Mouse (Mus musculus) intestine, embryonic 16.5 days (tissue): ENCODE measurements around the gene Nsun7. TPM values are rescaled to one million over a fixed set of nuclear protein-coding genes. Genes with fewer than 3 reads are reported as not detected.

Source experiments
- ATAC-seq: fragments of 200-750 bp; cut with Nextera tagmentation; 2 replicates; pipeline ENCODE4 v1.8.0; 2017; ENCODE audit warnings: moderate TSS enrichment, moderate library complexity
- H3K27ac ChIP-seq: fragments of 300-500 bp; sonication (generic); 2 replicates; pipeline ENCODE4 v1.5.1; 2014; ENCODE audit warnings: mild to moderate bottlenecking, low read length
- H3K27me3 ChIP-seq: fragments of 300-500 bp; sonication (generic); replicated peaks from 2 replicates; pipeline ENCODE4 v1.6.1; 2014; ENCODE audit warnings: low read length, control low read depth, mixed read lengths; ENCODE audit not compliant: control insufficient read depth, insufficient read depth
- H3K36me3 ChIP-seq: fragments of 300-500 bp; sonication (generic); 2 replicates; pipeline ENCODE4 v1.6.1; 2014; ENCODE audit warnings: low read length, control low read depth; ENCODE audit not compliant: control insufficient read depth, insufficient read depth
- H3K4me1 ChIP-seq: fragments of 300-500 bp; sonication (generic); 2 replicates; pipeline ENCODE4 v1.6.1; 2014; ENCODE audit warnings: low read length, control low read depth, mixed read lengths; ENCODE audit not compliant: control insufficient read depth, insufficient read depth
- H3K4me2 ChIP-seq: fragments of 300-500 bp; sonication (generic); 2 replicates; pipeline ENCODE4 v1.6.1; 2014; ENCODE audit warnings: low read depth, low read length, control low read depth
- H3K4me3 ChIP-seq: fragments of 300-500 bp; sonication (generic); 2 replicates; pipeline ENCODE4 v1.5.1; 2014; ENCODE audit warnings: mild to moderate bottlenecking, low read length
- H3K9ac ChIP-seq: fragments of 300-500 bp; sonication (generic); 2 replicates; pipeline ENCODE4 v1.6.1; 2014; ENCODE audit warnings: low read depth, low read length
- H3K9me3 ChIP-seq: fragments of 300-500 bp; sonication (generic); 2 replicates; pipeline ENCODE4 v1.6.1; 2016; ENCODE audit warnings: low read length, control low read depth; ENCODE audit not compliant: control insufficient read depth
- WGBS: fragments of 180-500 bp; shearing (Covaris S2); extraction: QIAGEN DNeasy Blood & Tissue Kit; methylation state at CpG from one replicate; pipeline ENCODE4 v1.1.7; 2014; 5-methylcytosine and 5-hydroxymethylcytosine counted together
- polyA plus RNA-seq: library from polyadenylated mRNA; unstranded; fragments of >200 nt; fragmentation: Nextera tagmentation; extraction: Ambion mirVana; gene quantifications from 2 replicates; pipeline ENCODE4 v1.2.1, GENCODE M21; 2015

Nsun7 gene
- polyA plus RNA-seq, 1 experiment from 2014 or later = 0.17 TPM

DNA sequence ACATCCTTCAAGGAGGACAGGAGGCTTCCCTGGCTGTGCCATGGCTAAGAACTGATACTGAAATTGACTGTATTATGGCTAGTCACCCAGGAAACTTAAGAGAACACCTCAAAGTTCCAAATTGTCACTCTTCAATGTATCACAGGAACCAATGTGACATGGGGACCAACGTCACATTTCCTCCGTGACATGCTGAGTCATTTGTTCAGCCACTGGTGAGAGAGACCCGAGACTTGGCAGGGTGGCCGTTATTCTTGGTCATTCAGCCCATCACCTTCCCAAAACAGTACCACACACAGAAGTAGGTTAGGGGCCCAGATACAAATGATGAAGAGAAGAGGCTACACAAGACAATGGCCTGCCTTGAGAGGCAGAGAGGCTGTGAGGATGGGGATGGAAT, 63.4 kb downstream of the Nsun7 start:
- no peaks in the 10 kb centered on the region; the same call in 1 of the 2 replicates for H3K4me1 ChIP-seq
- no peak overlapping the region for H3K27ac ChIP-seq
- H3K9ac ChIP-seq = no peak overlapping the region
- no peak for ATAC-seq
- H3K27me3 ChIP-seq = no peaks in the 10 kb centered on the region
- H3K9me3 ChIP-seq = no peaks in the 10 kb centered on the region
- H3K36me3 ChIP-seq = no peaks in the 10 kb centered on the region
- 85% methylated on average over 4 of the region's 4 CpGs for WGBS
- H3K4me3 ChIP-seq = no peak overlapping the region
- H3K4me2 ChIP-seq = no peak overlapping the region

DNA sequence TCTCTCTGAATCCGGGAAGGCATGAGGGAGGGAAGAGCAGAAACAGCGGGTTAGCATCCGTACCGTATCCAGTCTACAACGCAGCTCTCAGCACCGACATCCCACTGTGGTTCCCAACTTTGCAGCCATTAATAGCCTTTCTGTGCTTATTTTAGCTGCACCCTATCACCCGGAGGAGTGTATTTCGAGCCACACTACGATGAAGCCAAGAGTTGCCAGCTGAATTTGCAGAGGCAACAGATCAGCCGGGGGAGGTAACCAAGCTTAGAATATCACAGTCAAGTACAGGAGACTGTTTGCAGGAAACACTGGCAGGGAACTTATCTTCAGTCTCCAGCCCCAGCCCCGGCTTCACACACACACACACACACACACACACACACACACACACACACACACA, 63.9 kb downstream of the Nsun7 start:
- Histone ChIP-seq H3K27me3 (no peaks in the 10 kb centered on the region), H3K4me3 (no peak overlapping the region), H3K4me1 (no peaks in the 10 kb centered on the region; the same call in 1 of the 2 replicates), H3K27ac (no peak overlapping the region), H3K9me3 (no peaks in the 10 kb centered on the region), H3K4me2 (no peak overlapping the region), H3K36me3 (no peaks in the 10 kb centered on the region), H3K9ac (no peak overlapping the region)
- WGBS = 80% methylated on average over 11 of the region's 11 CpGs
- ATAC-seq = no peak

DNA sequence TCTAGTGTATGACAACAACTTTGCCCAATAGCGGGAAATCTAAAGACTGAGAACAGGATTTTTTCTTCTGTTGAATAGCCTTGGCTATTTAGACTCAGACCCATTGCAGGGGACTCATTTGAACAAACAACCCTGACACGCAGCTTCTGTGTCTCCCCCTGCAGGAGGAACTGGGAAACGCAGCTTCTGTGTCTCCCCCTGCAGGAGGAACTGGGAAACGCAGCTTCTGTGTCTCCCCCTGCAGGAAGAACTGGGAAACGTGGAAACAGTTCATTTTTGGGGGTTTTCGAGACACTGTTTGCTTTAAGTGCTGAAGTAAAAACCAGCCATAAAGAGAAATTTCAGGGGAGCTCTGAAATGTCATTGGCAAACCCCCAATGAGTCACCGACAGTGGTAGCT, 66.7 kb downstream of the Nsun7 start:
- no peak overlapping the region for H3K9ac ChIP-seq
- no peaks in the 10 kb centered on the region for H3K9me3 ChIP-seq
- no peak overlapping the region for H3K4me2 ChIP-seq
- H3K36me3 ChIP-seq = no peaks in the 10 kb centered on the region
- ATAC-seq = no peak
- H3K27ac ChIP-seq = no peak overlapping the region
- H3K4me1 ChIP-seq = peaks cover 2% of the 10 kb centered on the region; the same call in 1 of the 2 replicates
- H3K4me3 ChIP-seq = no peak overlapping the region
- 78% methylated on average over 7 of the region's 7 CpGs for WGBS
- H3K27me3 ChIP-seq = no peaks in the 10 kb centered on the region

DNA sequence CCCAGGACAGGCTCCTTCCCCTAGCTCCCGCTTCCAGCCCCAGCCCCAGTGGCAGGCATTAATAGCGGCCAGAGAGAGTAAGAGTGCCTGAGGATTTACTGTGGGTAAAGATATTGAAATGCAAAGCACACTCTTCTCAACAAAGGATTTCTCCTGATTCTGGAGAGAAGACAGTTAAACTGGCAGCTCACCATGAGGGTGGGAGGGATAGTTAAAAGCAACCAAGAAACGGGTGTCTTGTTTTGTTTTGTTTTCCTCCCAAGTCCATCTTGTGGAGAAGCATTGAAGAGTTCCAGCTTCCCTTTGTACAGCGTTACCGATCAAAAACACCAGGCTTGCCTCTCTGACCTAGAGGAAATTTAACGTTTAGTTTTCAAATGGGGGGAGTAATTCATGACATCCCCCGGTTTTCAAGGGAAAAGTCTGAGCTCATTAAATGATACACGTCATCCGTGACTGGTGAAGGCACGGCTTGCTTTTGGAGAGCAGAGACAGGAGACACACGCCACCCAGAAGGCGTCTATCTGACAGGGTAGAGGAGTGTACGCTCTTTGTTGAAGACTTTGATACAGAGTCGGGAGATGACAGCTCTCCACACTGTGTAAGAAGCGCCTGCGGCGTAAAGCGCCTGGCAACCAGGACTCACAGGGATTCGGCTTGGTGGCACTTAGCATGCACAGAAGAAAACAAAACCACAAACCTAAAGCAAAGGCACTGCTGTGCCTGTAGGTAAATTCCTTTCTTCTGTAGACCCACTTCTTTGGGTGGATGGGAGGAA, 68.4 kb downstream of the Nsun7 start:
- ATAC-seq = 0 out of 2 replicates have a peak, but pooled peaks have one; percentile 52
- H3K36me3 ChIP-seq = no peaks in the 10 kb centered on the region
- H3K27me3 ChIP-seq = no peaks in the 10 kb centered on the region
- 0 out of 2 replicates have a peak, but pooled peaks cover 2% of the 10 kb centered on the region for H3K4me1 ChIP-seq
- H3K9me3 ChIP-seq = no peaks in the 10 kb centered on the region
- no peak overlapping the region for H3K9ac ChIP-seq
- H3K27ac ChIP-seq = 0 out of 2 replicates have a peak overlapping the region, but pooled peaks have one; percentile 9
- 60% methylated on average over 19 of the region's 19 CpGs for WGBS
- no peak overlapping the region for H3K4me2 ChIP-seq
- H3K4me3 ChIP-seq = no peak overlapping the region

DNA sequence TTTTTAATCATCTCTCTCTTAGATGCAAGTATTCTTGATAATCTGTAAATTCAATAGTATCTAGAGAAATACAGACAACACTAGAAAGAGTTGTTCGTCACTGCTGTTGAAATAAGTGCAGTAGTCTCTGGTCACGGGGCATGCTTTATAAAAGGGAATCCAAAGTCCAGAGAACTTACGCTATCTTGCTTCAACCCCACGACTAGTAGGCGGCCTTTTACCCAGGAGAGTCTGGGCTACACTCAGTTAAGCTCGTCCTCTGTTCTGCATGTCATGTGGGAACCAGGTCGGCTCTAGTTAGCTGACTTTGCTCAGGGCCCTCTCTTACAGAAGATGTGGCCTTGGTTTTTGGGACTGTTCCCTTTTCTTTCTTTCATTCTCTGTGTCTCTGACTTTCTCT, 69.1 kb downstream of the Nsun7 start:
- H3K4me3 ChIP-seq = no peak overlapping the region
- H3K36me3 ChIP-seq = no peaks in the 10 kb centered on the region
- peak; percentile 88 for ATAC-seq
- no peak overlapping the region for H3K27ac ChIP-seq
- 68% methylated on average over 7 of the region's 7 CpGs for WGBS
- H3K9me3 ChIP-seq = no peaks in the 10 kb centered on the region
- no peaks in the 10 kb centered on the region for H3K27me3 ChIP-seq
- H3K9ac ChIP-seq = no peak overlapping the region
- no peak overlapping the region for H3K4me2 ChIP-seq
- H3K4me1 ChIP-seq = 0 out of 2 replicates have a peak, but pooled peaks cover 2% of the 10 kb centered on the region

- Histone ChIP-seq H3K9ac (no peak overlapping the region), H3K27ac (no peak overlapping the region), H3K4me2 (no peak overlapping the region), H3K27me3 (no peaks in the 10 kb centered on the region), H3K9me3 (no peaks in the 10 kb centered on the region), H3K4me3 (no peak overlapping the region), H3K4me1 (0 out of 2 replicates have a peak, but pooled peaks cover 2% of the 10 kb centered on the region), H3K36me3 (no peaks in the 10 kb centered on the region)
- 89% methylated on average over 6 of the region's 6 CpGs for WGBS
- peak; percentile 72 for ATAC-seq
Observed at GRCm38 (mm10) chr5:66330806-66331205, 71.1 kb downstream of the Nsun7 start.

DNA sequence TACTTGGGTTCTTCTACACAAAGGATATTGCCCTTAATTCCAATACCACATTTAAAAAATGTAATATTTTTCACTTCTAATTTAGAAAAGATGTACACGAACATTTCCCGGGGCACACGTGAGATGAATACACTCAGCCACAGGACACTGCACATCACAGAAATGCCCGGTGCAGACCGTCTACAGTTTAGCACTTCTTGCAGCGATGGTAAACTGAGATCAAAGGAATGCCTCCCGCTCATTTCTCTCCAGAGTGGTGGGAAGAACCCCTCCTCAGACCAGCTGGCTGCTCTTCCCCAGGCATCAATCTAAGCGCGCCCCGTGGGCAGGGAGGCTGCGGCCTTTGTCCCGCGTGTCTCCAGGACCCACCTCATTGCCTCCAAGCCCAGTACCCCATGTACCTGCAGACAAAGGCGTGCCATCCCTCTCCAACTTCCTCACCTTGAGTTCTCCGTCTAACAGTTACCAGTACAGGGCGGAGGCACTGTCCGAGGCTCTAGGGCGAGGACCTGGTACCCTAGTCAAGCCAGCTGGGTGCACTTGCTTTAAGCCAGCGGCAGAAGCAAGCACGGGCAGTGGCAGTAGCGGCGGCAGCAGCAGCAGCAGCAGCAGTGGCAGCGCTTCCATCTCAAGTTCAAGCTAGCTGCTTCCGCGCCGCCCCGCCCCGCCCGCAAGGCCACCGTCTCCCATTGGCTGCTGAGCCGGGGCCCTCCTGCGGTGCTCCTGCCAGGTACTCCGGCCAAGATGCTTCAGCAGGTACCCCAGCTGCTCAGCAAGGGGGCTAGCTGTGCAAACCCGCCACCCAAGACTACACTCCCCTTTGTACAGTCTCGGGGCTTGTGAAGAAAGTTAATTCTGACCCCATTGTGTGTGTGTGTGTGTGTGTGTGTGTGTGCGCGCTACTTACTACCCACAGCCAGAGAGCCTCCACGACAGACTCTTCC, 77.6 kb downstream of the Nsun7 start:
- peaks cover 23% of the 10 kb centered on the region for H3K4me1 ChIP-seq
- H3K9me3 ChIP-seq = no peaks in the 10 kb centered on the region
- H3K36me3 ChIP-seq = no peaks in the 10 kb centered on the region
- peak overlapping the region; percentile 93 for H3K4me2 ChIP-seq
- 6% methylated on average over 38 of the region's 38 CpGs for WGBS
- ATAC-seq = peak; percentile 76
- peak overlapping the region; percentile 54 for H3K4me3 ChIP-seq
- H3K27me3 ChIP-seq = no peaks in the 10 kb centered on the region
- no peak overlapping the region for H3K27ac ChIP-seq
- H3K9ac ChIP-seq = peak overlapping the region; percentile 65

DNA sequence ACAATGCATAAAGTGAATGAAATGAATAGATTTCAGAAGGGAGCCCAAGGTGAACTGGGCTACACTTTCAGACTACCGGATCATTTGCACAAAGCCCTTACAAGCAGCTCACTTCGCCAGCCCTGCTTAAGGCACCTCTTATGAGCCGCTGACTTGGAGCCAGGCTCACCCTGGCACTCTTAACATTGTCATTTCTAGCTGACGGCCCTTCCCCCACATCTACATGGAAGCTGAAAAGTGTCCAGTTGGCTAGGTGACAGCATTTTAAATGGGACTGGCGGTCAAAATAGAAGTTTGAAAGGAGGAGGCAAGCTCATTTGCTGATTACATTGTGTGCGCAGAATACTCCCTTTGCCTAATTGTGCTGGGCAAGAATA, 78.3 kb downstream of the Nsun7 start:
- Histone ChIP-seq H3K27me3 (no peaks in the 10 kb centered on the region), H3K4me1 (peaks cover 25% of the 10 kb centered on the region), H3K36me3 (no peaks in the 10 kb centered on the region), H3K9me3 (no peaks in the 10 kb centered on the region), H3K27ac (no peak overlapping the region), H3K4me2 (peak overlapping the region; percentile 93), H3K4me3 (peak overlapping the region; percentile 54), H3K9ac (0 out of 2 replicates have a peak overlapping the region, but pooled peaks have one; percentile 65)
- WGBS = 45% methylated on average over 6 of the region's 6 CpGs
- ATAC-seq = no peak; the same call in 1 of the 2 replicates

- H3K36me3 ChIP-seq = no peaks in the 10 kb centered on the region
- no peak overlapping the region for H3K9ac ChIP-seq
- no peak for ATAC-seq
- peaks cover 25% of the 10 kb centered on the region for H3K4me1 ChIP-seq
- 42% methylated on average over 7 of the region's 7 CpGs for WGBS
- H3K27ac ChIP-seq = no peak overlapping the region
- H3K4me2 ChIP-seq = no peak overlapping the region
- H3K4me3 ChIP-seq = no peak overlapping the region
- no peaks in the 10 kb centered on the region for H3K27me3 ChIP-seq
- H3K9me3 ChIP-seq = no peaks in the 10 kb centered on the region
Observed at GRCm38 (mm10) chr5:66338583-66338982, 78.9 kb downstream of the Nsun7 start.
